Mouse (Mus musculus) liver (tissue): ENCODE measurements at regions not wholly inside any gene's neighbourhood (a gene's known extent, or its start where the extent isn't known, plus 50 kb on each side); places are given as distances from the start of the nearest gene placed in this dataset.

Experiments used
- DNase-seq: peaks from one replicate; pipeline ENCODE4 v3.0.0-alpha.2; 2020; ENCODE audit warnings: mixed read lengths

- DNase-seq, result no peak
Observed at GRCm38 (mm10) chr4:75130757-75131156, 147.3 kb downstream of the Dmac1 start.

- no peak for DNase-seq
Observed at GRCm38 (mm10) chr4:75115887-75116286, 162.2 kb downstream of the Dmac1 start.

GRCm38 (mm10) chr4:75115346-75115745, 162.8 kb downstream of the Dmac1 start:
- no peak for DNase-seq

- no peak for DNase-seq
Observed at GRCm38 (mm10) chr4:75065782-75066181, 212.3 kb downstream of the Dmac1 start.

- no peak for DNase-seq
Observed at GRCm38 (mm10) chr4:75063275-75063674, 214.8 kb downstream of the Dmac1 start.

GRCm38 (mm10) chr4:75043510-75043909, 234.6 kb downstream of the Dmac1 start:
- DNase-seq, result no peak

- DNase-seq, result no peak
Observed at GRCm38 (mm10) chr4:75042640-75043039, 235.5 kb downstream of the Dmac1 start.

- peak; percentile 21 for DNase-seq
Observed at GRCm38 (mm10) chr4:75041930-75042579, 236.1 kb downstream of the Dmac1 start.
